Mouse (Mus musculus) bone marrow, adult 2 months (tissue): ENCODE measurements around the gene Eif4g3. TPM values are rescaled to one million over a fixed set of nuclear protein-coding genes. Genes with fewer than 3 reads are reported as not detected.

Experiments
- H3K27ac ChIP-seq: fragments of 200-500 bp; 2 replicates; pipeline ENCODE4 v1.5.1; 2012; ENCODE audit warnings: low read depth, mild to moderate bottlenecking, control low read depth, inconsistent platforms, low read length; ENCODE audit not compliant: control insufficient read depth, poor library complexity, insufficient read depth
- H3K4me1 ChIP-seq: fragments of 200-500 bp; 2 replicates; pipeline ENCODE4 v1.6.1; 2011; ENCODE audit warnings: low read length; ENCODE audit not compliant: control insufficient read depth, insufficient read depth
- H3K4me3 ChIP-seq: fragments of 200-500 bp; replicated peaks from 2 replicates; pipeline ENCODE3; 2011; ENCODE audit warnings: mild to moderate bottlenecking, low read depth, low read length, control low read depth; ENCODE audit not compliant: control insufficient read depth
- CTCF ChIP-seq: fragments of 200-500 bp; IDR thresholded peaks from 2 replicates; pipeline ENCODE4 v1.5.1; 2011; ENCODE audit warnings: low read length, control low read depth; ENCODE audit not compliant: control insufficient read depth, insufficient read depth
- POLR2A ChIP-seq: fragments of 200-500 bp; IDR thresholded peaks from 2 replicates; pipeline ENCODE4 v1.6.1; 2011; ENCODE audit warnings: low read depth, mild to moderate bottlenecking, control low read depth, low read length, borderline replicate concordance; ENCODE audit not compliant: control insufficient read depth
- WGBS: fragments of 180-500 bp; shearing (Covaris S2); methylation state at CpG from one replicate; pipeline ENCODE4 v1.1.7; 2018; 5-methylcytosine and 5-hydroxymethylcytosine counted together
- polyA plus RNA-seq: library from polyadenylated mRNA; stranded (reverse); fragments of >200 nt; gene quantifications from 2 replicates; pipeline ENCODE4 v1.2.4, GENCODE M21; 2011; ENCODE audit warnings: low replicate concordance; ENCODE audit not compliant: missing spikeins, insufficient read depth, insufficient read length

Eif4g3 gene
- polyA plus RNA-seq, 1 experiment = 75.0 TPM

DNA sequence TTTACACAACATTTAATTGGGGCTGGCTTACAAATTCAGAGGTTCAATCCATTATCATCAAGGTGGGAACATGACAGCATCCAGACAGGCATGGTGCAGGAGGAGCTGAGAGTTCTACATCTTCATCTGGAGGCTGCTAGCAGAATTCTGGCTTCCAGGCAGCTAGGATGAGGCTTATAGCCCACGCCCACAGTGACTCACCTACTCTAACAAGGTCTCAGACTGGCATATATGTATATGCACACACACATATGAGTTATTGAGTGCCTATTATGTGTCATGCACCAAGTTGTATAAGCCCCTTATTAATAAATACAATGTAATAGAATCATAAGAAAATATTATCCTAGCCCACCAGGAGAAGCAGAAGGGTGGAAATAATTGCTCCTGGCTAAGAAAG is 10.0 kb upstream of the Eif4g3 start:
- whole genome bisulfite sequencing = 63% methylated on average over 1 of the region's 1 CpGs
- no peaks in the 10 kb centered on the region for H3K4me1 ChIP-seq
- TF ChIP-seq CTCF (no peak), POLR2A (no peak)

GRCm38 (mm10) chr4:137984212-137984611 is 8.6 kb upstream of the Eif4g3 start:
- TF ChIP-seq POLR2A (no peak), CTCF (no peak)
- H3K4me1 ChIP-seq = no peaks in the 10 kb centered on the region
- H3K27ac ChIP-seq = no peak overlapping the region
- 36% methylated on average over 10 of the region's 10 CpGs for WGBS
- no peak overlapping the region for H3K4me3 ChIP-seq

More for the DNA sequence above, 10.0 kb upstream of the Eif4g3 start:
- H3K27ac ChIP-seq = no peak overlapping the region
- H3K4me3 ChIP-seq = no peak overlapping the region

DNA sequence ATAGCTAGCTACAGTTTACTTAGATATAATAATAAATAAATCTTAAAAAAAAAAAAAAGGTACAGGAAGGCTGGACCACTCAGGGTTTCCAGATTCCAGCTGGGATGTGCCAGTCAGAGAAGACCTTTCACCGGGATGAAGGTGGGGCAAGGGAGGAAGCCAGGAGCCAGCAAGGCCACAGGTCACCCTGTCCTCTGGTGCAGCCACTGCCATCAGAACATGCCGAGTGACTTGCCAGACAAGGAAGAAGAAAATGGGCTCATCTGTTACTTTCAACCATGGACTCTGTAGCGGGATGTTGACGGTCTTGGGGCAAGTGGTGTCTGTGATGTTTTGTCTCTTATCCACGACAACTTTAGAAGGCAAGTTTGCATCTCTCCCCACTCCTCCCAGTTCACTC is 8.1 kb upstream of the Eif4g3 start:
- no peak overlapping the region for H3K4me3 ChIP-seq
- TF ChIP-seq CTCF = no peak
- TF ChIP-seq POLR2A = no peak
- WGBS = 69% methylated on average over 5 of the region's 5 CpGs
- H3K27ac ChIP-seq = no peak overlapping the region
- H3K4me1 ChIP-seq = no peaks in the 10 kb centered on the region

- Histone ChIP-seq H3K4me1 (peaks cover 2% of the 10 kb centered on the region; the same call in 1 of the 2 replicates), H3K4me3 (no peak overlapping the region), H3K27ac (no peak overlapping the region)
- TF ChIP-seq POLR2A = no peak
- TF ChIP-seq CTCF = no peak
- 93% methylated on average over 5 of the region's 5 CpGs for WGBS
Measured at GRCm38 (mm10) chr4:137989426-137989825, 3.4 kb upstream of the Eif4g3 start.

DNA sequence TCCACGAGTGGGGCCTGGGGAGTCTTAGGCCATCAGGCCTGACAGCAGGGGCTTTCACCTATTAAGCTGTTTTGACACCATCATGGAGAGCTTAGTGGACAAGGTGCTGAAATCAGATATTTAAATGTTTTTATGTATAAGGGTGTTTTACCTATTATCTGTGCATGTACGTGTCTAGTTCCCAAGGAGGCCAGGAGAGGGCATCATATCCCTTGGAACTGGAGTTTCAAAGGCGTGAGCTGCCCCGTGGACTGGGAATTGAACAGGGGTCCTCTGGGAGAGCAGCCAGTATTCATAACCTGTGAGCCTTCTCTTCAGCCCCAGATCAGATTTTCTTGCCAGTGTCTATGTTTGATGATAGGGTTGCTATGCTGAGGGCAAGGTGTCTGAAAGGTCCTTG is 2.4 kb upstream of the Eif4g3 start:
- WGBS = 86% methylated on average over 4 of the region's 4 CpGs
- H3K4me3 ChIP-seq = no peak overlapping the region
- peaks cover 2% of the 10 kb centered on the region; the same call in 1 of the 2 replicates for H3K4me1 ChIP-seq
- H3K27ac ChIP-seq = no peak overlapping the region
- TF ChIP-seq CTCF (no peak), POLR2A (no peak)

- 63% methylated on average over 7 of the region's 7 CpGs for WGBS
- TF ChIP-seq CTCF (no peak), POLR2A (no peak)
- no peak overlapping the region for H3K4me3 ChIP-seq
- no peak overlapping the region for H3K27ac ChIP-seq
- H3K4me1 ChIP-seq = peaks cover 2% of the 10 kb centered on the region; the same call in 1 of the 2 replicates
Measured at GRCm38 (mm10) chr4:137991240-137991639, 1.6 kb upstream of the Eif4g3 start.

- WGBS = under 1% methylated on average over 48 of the region's 59 CpGs
- TF ChIP-seq POLR2A (peak; percentile 90; the same call in 1 of the 2 replicates), CTCF (no peak)
- Histone ChIP-seq H3K4me1 (peaks cover 2% of the 10 kb centered on the region; the same call in 1 of the 2 replicates), H3K27ac (peak overlapping the region; percentile 88), H3K4me3 (peak overlapping the region; percentile 90)
Measured at GRCm38 (mm10) chr4:137993291-137993758, 503 bp downstream of the Eif4g3 start.

- TF ChIP-seq POLR2A = no peak
- TF ChIP-seq CTCF = no peak
- Histone ChIP-seq H3K4me1 (peaks cover 2% of the 10 kb centered on the region; the same call in 1 of the 2 replicates), H3K27ac (peak overlapping the region; percentile 88), H3K4me3 (peak overlapping the region; percentile 86)
- WGBS = 2% methylated on average over 56 of the region's 60 CpGs
Measured at GRCm38 (mm10) chr4:137993821-137994561, 1.2 kb downstream of the Eif4g3 start.
